Mouse (Mus musculus) right cerebral cortex, postnatal 25 days (tissue): ENCODE measurements around the gene Frmpd2.
A peak's percentile ranks its signal among the peaks of the same experiment; 100 is the strongest.
"Not testable (repeated sequence)": the region's sequence is repeated elsewhere in the genome, so short reads cannot be mapped to it uniquely, and the experiment has no call there.

Source experiments
- DNase-seq: peaks from one replicate; pipeline ENCODE4 v3.0.0; 2022

The Frmpd2 gene

GRCm38 (mm10) chr14:33471331-33471730 lies at the start of gene Frmpd2:
TSS of gene Frmpd2 (plus strand) at chr14:33471696.
- peak; percentile 1 for DNase-seq

DNA sequence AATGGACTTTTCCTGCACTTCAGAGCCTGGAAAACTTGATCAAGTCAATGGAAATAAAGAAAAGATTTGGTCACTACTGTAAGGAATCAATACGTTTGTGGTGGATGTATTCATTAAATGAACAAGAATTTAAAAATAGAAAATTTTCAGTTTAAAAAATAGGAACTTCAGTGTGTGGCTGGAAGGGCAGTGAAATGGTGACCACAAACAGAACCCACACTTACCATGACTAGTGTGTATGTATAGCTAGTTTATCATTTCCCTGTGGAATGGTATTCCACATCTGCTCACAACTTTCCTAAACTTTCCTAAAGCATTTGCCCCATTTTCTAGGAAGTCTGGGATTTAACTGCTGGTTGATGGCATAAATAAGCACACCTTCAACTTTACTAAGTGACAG lies 48.5 kb upstream of the Frmpd2 start:
- no peak for DNase-seq

DNA sequence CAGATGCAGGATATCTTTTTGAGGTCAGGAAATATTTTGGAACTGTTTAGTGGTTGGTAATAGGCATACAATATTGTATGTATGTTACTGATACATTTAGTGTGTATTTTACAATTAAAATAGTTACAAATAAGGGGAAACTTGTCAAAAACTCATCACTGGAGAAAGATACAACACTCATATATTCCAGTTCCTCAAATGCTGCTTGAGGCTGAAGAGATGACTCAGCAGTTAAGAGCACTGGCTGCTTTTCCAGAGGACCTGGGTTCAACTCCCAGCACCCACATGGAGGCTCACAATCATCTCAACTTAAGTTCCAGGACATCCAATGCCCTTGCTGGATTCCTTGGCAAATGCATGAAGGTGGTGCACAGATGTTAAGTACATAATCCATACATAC lies 47.4 kb upstream of the Frmpd2 start:
- DNase-seq = no peak

DNA sequence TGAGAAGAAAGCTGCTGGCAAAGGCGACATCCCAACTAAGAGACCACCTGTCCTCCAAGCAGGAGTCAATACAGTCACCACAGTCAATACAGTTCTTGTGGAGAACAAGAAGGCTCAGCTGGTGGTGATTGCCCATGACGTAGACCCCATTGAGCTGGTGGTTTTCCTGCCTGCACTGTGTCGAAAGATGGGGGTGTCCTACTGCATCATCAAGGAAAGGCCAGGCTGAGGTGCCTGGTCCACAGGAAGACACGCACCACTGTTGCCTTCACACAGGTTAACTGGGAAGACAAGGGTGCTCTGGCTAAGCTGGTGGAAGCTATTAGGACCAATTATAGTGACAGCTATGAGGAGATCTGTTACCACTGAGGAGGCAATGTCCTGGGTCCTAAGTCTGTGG lies 39.0 kb upstream of the Frmpd2 start:
- DNase-seq = not testable (repeated sequence)

DNA sequence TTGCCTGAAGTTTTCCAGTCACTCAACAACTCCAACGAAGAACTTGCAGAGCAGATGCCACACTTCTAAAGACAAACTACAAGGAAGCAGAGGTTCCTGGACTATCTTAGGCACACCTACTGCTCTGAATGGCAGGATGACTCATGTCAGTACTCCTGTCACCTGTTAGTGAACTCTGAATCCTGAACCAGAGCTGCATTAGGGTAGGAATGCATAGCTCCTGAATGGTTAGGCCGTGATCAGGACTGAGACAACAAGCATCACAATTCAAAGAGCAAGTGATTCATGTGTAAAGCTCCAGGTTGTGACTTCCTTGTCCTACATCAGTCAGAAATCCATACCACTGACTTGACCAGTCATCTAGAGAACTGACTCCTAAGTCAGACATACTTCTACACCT lies 27.7 kb upstream of the Frmpd2 start:
- DNase-seq = no peak

GRCm38 (mm10) chr14:33445962-33446361 lies 25.5 kb upstream of the Frmpd2 start:
- no peak for DNase-seq

DNA sequence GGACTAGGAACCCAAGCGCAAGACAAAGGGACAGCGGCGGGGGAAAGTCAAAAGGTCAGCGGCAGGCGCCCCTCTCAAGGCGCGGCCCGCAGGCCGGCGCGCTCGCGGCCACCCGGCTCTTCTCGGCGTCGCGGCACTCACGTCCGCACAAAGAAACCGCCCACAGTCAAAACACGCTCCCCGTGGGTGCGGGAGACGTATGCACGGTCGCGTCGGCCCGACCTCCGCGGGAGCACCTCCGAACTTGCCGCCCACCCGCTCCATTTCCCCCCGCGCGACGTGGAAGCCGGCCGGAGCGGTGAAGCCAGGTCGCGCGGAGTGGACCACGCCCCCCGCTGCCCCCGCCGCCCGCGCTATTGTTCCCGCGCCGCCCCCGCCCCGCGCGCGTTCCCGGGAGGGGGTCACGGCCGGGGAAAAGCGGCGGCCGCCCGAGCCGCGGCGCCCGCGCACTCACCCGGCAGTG lies 24.9 kb upstream of the Frmpd2 start:
- DNase-seq = no peak

- DNase-seq = peak; percentile 98
Observed at GRCm38 (mm10) chr14:33447027-33447569, 24.4 kb upstream of the Frmpd2 start, which contains the start of gene Mapk8. TSS of gene Mapk8 (minus strand) at chr14:33447158.

DNA sequence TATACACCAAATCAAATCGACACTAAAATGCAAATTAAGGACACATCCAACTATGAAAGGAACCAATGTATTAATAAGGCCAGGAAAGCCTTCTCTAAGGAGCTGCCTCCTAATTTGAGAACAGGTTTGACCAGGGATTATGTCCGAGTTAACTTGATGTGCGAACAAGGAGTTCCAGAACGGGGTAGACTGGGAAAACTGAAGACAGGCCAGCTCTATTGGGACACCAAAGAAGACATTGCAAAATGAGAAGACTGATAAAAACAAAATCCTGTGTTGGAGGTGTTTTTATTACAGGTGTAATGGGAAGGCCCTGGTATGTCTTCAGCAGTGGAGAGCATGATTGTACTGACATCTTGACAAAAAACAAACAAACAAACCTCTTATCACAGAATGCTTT lies 23.2 kb upstream of the Frmpd2 start:
- DNase-seq = no peak

DNA sequence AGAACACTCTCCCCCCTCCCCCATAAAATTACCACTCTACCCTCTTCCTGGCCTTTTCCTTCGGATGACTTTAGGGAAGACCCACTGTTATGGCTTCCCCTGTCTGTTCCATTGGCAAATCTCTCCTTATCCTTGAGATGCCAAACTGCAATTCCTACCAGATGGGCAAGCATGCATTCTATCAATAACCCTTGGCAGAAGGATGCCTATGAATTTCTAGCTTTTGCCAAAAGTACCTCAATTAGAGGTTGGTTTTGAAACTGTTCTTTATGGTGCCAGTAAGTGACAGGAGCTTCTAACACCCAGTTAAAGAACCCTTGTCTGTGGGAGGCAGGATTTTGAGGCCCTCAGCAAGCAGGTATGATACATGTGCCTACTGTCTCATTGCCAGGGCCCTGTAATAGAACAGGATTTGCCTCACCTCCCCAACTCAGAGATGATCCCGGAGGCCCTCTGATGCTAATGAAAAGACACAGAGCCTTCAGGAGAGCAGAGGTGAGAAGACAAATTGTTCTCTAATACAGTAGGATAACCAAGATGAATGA lies 22.1 kb upstream of the Frmpd2 start:
- DNase-seq = no peak

GRCm38 (mm10) chr14:33450331-33450730 lies 21.2 kb upstream of the Frmpd2 start:
- DNase-seq = no peak

- no peak for DNase-seq
Observed at GRCm38 (mm10) chr14:33463658-33464057, 7.8 kb upstream of the Frmpd2 start.

GRCm38 (mm10) chr14:33467766-33468165 lies 3.7 kb upstream of the Frmpd2 start:
- DNase-seq = no peak

- peak; percentile 34 for DNase-seq
Observed at GRCm38 (mm10) chr14:33474461-33474860, 3.0 kb downstream of the Frmpd2 start.

DNA sequence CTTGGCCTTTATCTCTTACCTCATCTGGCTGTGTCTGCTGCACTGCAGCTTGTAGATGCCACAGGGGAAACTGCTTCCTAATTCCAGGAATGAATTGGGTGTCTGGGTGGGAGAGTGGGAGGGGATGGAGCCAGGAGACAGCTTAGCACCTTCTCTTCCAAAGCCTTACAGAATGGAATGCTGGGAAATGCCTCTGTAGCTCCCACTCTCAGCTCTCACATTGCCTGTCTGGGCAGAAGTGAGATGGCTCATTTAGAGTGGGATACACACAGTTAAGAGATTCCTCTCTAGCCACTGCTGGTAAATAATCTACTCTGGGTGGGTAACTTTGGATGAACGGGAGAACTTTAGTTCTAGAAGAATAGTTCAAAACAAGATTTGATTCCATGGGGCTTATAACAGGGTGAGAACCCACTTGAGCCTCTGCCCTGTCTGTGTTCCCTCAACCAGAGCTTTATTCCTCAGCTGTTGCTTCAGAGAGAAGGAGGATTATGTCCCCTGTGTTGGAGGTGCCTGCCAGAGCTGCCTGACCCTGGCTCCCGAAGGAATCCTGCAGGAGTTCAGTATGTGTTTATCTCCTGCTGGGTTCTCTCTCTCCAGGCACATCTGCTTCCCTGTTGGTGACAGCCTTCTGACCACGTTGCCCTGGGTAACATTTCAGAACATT lies 4.7 kb downstream of the Frmpd2 start:
- peak; percentile 2 for DNase-seq

DNA sequence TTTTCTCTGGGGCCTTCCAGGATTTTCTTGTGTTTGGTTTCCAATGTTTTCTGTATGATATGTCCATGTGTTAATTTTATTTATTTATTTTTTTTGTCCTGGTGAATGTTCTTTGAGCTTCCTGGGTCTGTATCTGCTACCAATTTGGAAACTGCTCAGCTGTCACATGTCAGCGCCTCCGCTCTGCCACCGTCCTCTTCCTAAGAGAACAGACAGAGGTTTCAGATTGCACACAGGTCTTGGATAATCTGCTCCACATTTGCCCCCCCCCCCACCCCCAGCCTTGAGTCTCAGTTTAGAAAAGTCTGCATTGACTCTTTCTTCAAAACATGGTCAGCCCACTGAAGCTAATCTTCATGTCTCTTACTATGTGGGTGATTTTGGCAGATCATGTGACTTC lies 10.5 kb downstream of the Frmpd2 start:
- DNase-seq = no peak

- no peak for DNase-seq
Observed at GRCm38 (mm10) chr14:33487805-33488550, 16.5 kb downstream of the Frmpd2 start.

DNA sequence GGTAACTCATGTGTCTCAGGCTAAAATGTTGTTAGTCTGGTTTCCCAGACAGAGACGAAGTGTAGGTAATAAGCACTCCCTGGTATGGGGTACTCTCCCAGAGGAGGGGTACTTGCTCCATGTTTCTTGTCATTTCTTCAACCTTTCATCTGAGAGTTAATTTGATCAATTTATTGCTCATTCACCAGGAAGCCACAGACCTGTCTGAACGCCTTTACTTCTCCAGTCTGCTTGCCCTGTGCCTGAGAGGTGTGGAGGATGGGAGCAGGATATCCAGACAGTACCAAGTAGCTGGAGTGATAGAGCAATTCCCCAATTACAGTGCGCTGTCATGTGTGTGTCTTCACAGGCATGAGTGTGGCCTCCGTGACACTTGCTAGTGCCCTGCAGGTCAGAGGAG lies 23.7 kb downstream of the Frmpd2 start:
- no peak for DNase-seq

GRCm38 (mm10) chr14:33497418-33497817 lies 25.9 kb downstream of the Frmpd2 start:
- no peak for DNase-seq

GRCm38 (mm10) chr14:33498849-33499248 lies 27.4 kb downstream of the Frmpd2 start:
- no peak for DNase-seq

GRCm38 (mm10) chr14:33500631-33501030 lies 29.1 kb downstream of the Frmpd2 start:
- DNase-seq = peak; percentile 43

- no peak for DNase-seq
Observed at GRCm38 (mm10) chr14:33503311-33503710, 31.8 kb downstream of the Frmpd2 start.

DNA sequence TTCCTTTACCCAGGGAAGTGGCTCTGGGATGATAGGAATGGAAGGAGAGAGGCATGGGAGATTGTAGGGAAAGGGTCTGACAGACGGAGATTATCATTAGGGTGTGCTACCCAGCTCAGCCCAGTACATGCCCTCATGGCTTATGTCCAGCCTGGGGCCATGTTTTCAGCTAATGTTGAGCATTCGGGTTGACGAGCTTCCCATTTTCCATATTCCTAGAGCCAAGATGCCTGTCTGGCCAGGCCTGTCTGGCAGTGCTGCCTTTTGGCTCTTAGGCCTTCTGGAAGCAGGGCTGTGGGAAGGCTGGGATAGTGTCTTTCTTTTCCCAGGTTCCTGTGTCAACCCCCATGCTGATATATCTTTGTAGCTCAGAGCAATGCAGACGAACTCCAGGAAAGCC lies 35.2 kb downstream of the Frmpd2 start:
- DNase-seq = no peak

DNA sequence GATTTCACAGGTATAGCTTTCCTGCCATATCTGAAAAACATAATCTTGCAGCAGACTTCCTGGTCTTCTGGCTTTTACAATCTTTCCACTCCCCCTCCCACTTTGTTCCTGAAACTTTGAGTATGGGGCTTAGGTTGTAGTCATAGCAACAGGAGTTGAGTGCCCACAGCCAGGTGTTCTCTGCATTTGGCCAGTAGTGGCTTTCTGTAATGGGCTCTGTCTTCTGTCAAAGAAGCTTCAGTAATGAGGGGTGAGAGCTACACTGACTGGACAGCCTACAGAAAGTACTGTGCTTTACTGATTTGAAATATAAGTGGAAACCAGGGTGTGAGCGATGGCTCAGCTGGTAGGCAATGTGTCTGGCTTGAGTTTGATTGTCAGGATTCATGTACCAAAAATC lies 37.2 kb downstream of the Frmpd2 start:
- DNase-seq = no peak
